Mouse (Mus musculus) MEL (cell line): ENCODE results near the gene Tnik. TPM values are rescaled to one million over a fixed set of nuclear protein-coding genes. Genes with fewer than 3 reads are reported as not detected.

Source experiments
- DNase-seq: peaks from one replicate; pipeline ENCODE4 v3.0.0; 2011; ENCODE audit warnings: low read depth, low spot score
- H3K27ac ChIP-seq: 2 replicates; pipeline ENCODE4 v1.5.1; 2012; ENCODE audit warnings: low read depth, mild to moderate bottlenecking, control low read depth, low read length, moderate library complexity; ENCODE audit not compliant: control insufficient read depth
- H3K27me3 ChIP-seq, 2 experiments: fragments of 150-350 bp in 1 of 2; sonication (generic) in 1 of 2; 2 replicates each; pipeline ENCODE4 v1.6.1; 2012; ENCODE audit warnings: low read length in 2 of 2, mild to moderate bottlenecking in 2 of 2, improper control_type of control experiment in 1 of 2, moderate library complexity in 1 of 2; ENCODE audit not compliant: insufficient read depth in 2 of 2, control insufficient read depth in 1 of 2
- H3K36me3 ChIP-seq, 2 experiments: 2 replicates each; pipeline ENCODE4 v1.6.1; 2012 to 2014; ENCODE audit warnings: low read length in 2 of 2, improper control_type of control experiment in 1 of 2, inconsistent platforms in 1 of 2, mild to moderate bottlenecking in 1 of 2; ENCODE audit not compliant: insufficient read depth in 2 of 2, control insufficient read depth in 1 of 2
- H3K4me1 ChIP-seq, 2 experiments: fragments of 150-350 bp in 1 of 2; sonication (generic) in 1 of 2; 2 replicates each; pipeline ENCODE4 v1.6.1; 2012; ENCODE audit warnings: low read length in 2 of 2, improper control_type of control experiment in 1 of 2, mild to moderate bottlenecking in 1 of 2; ENCODE audit not compliant: insufficient read depth in 2 of 2, control insufficient read depth in 1 of 2
- H3K4me3 ChIP-seq, 2 experiments: fragments of 150-350 bp in 1 of 2; sonication (generic) in 1 of 2; 2 replicates each; pipeline ENCODE4 v1.5.1; 2012; ENCODE audit warnings: low read depth in 2 of 2, low read length in 2 of 2, mild to moderate bottlenecking in 2 of 2, moderate library complexity in 2 of 2, control low read depth in 1 of 2, improper control_type of control experiment in 1 of 2; ENCODE audit not compliant: control insufficient read depth in 1 of 2, insufficient read depth in 1 of 2
- H3K79me2 ChIP-seq: 2 replicates; pipeline ENCODE4 v1.6.1; 2012; ENCODE audit warnings: mild to moderate bottlenecking, low read length, moderate library complexity; ENCODE audit not compliant: control insufficient read depth, poor library complexity, insufficient read depth
- H3K9ac ChIP-seq: 2 replicates; pipeline ENCODE4 v1.6.1; 2012; ENCODE audit warnings: low read depth, mild to moderate bottlenecking, control low read depth, low read length, moderate library complexity; ENCODE audit not compliant: control insufficient read depth, poor library complexity, severe bottlenecking
- H3K9me3 ChIP-seq: fragments of 150-350 bp; sonication (generic); replicated peaks from 2 replicates; pipeline ENCODE4 v1.6.1; 2012; ENCODE audit warnings: mild to moderate bottlenecking, low read length, improper control_type of control experiment, moderate library complexity; ENCODE audit not compliant: insufficient read depth
- BHLHE40 ChIP-seq: IDR thresholded peaks from 2 replicates; pipeline ENCODE4 v1.6.1; 2012; ENCODE audit warnings: low read depth, mild to moderate bottlenecking, inconsistent platforms, low read length, improper control_type of control experiment, borderline replicate concordance
- CHD1 ChIP-seq: IDR thresholded peaks from 2 replicates; pipeline ENCODE4 v1.6.1; 2012; ENCODE audit warnings: low read depth, mild to moderate bottlenecking, inconsistent platforms, low read length, improper control_type of control experiment
- E2F4 ChIP-seq: IDR thresholded peaks from 2 replicates; pipeline ENCODE4 v1.6.1; 2011; ENCODE audit warnings: low read depth, low read length, improper control_type of control experiment, borderline replicate concordance
- ELF1 ChIP-seq: IDR thresholded peaks from 2 replicates; pipeline ENCODE4 v1.6.1; 2014; ENCODE audit warnings: low read depth, mild to moderate bottlenecking, inconsistent platforms, low read length, improper control_type of control experiment, moderate library complexity
- EP300 ChIP-seq, 2 experiments: IDR thresholded peaks; 2 replicates each; pipeline ENCODE4 v1.6.1; 2011; ENCODE audit warnings: improper control_type of control experiment in 2 of 2, low read length in 2 of 2, low read depth in 1 of 2, mild to moderate bottlenecking in 1 of 2
- ETS1 ChIP-seq: IDR thresholded peaks from 2 replicates; pipeline ENCODE4 v1.6.1; 2012; ENCODE audit warnings: low read depth, mild to moderate bottlenecking, inconsistent platforms, low read length, improper control_type of control experiment, moderate library complexity
- GABPA ChIP-seq: IDR thresholded peaks from 2 replicates; pipeline ENCODE4 v1.6.1; 2012; ENCODE audit warnings: low read depth, mild to moderate bottlenecking, inconsistent platforms, low read length, improper control_type of control experiment, moderate library complexity
- GATA1 ChIP-seq: IDR thresholded peaks from 2 replicates; pipeline ENCODE4 v1.6.1; 2011; ENCODE audit warnings: low read depth, low read length, improper control_type of control experiment
- HCFC1 ChIP-seq: IDR thresholded peaks from 2 replicates; pipeline ENCODE4 v1.6.1; 2012; ENCODE audit warnings: low read depth, mild to moderate bottlenecking, inconsistent platforms, low read length, improper control_type of control experiment, moderate library complexity
- JUND ChIP-seq: IDR thresholded peaks from 2 replicates; pipeline ENCODE4 v1.6.1; 2011; ENCODE audit warnings: low read depth, mild to moderate bottlenecking, improper control_type of control experiment, low read length
- MAFK ChIP-seq: IDR thresholded peaks from 2 replicates; pipeline ENCODE4 v1.6.1; 2011; ENCODE audit warnings: low read depth, mild to moderate bottlenecking, low read length, improper control_type of control experiment, borderline replicate concordance
- MAZ ChIP-seq: IDR thresholded peaks from 2 replicates; pipeline ENCODE4 v1.6.1; 2012; ENCODE audit warnings: low read depth, mild to moderate bottlenecking, inconsistent platforms, low read length, improper control_type of control experiment
- MXI1 ChIP-seq: IDR thresholded peaks from 2 replicates; pipeline ENCODE4 v1.6.1; 2011; ENCODE audit warnings: mild to moderate bottlenecking, low read depth, low read length, improper control_type of control experiment
- MYB ChIP-seq: IDR thresholded peaks from 2 replicates; pipeline ENCODE4 v1.6.1; 2011; ENCODE audit warnings: mild to moderate bottlenecking, low read depth, low read length, improper control_type of control experiment
- MYC ChIP-seq: IDR thresholded peaks from 2 replicates; pipeline ENCODE4 v1.6.1; 2011; ENCODE audit warnings: low read depth, mild to moderate bottlenecking, low read length, improper control_type of control experiment, moderate library complexity
- NELFE ChIP-seq: IDR thresholded peaks from 2 replicates; pipeline ENCODE4 v1.6.1; 2011; ENCODE audit warnings: low read depth, low read length, improper control_type of control experiment
- NRF1 ChIP-seq: IDR thresholded peaks from 2 replicates; pipeline ENCODE4 v1.6.1; 2014; ENCODE audit warnings: low read depth, mild to moderate bottlenecking, inconsistent platforms, low read length, improper control_type of control experiment, moderate library complexity; ENCODE audit not compliant: poor library complexity, insufficient read depth, severe bottlenecking
- POLR2A ChIP-seq, 2 experiments: IDR thresholded peaks; 2 replicates each; pipeline ENCODE4 v1.6.1; 2011 to 2012; ENCODE audit warnings: low read length in 2 of 2, mild to moderate bottlenecking in 2 of 2, control low read depth in 1 of 2, improper control_type of control experiment in 1 of 2, low read depth in 1 of 2, moderate library complexity in 1 of 2; ENCODE audit not compliant: control insufficient read depth in 1 of 2, insufficient read depth in 1 of 2, poor library complexity in 1 of 2
- POLR2AphosphoS2 ChIP-seq: IDR thresholded peaks from 2 replicates; pipeline ENCODE4 v1.6.1; 2011; ENCODE audit warnings: low read length, improper control_type of control experiment
- POLR2AphosphoS5 ChIP-seq: IDR thresholded peaks from 2 replicates; pipeline ENCODE4 v1.6.1; 2012; ENCODE audit warnings: low read depth, borderline replicate concordance, mild to moderate bottlenecking, inconsistent platforms, low read length, moderate library complexity, mixed read lengths
- RAD21 ChIP-seq: IDR thresholded peaks from 2 replicates; pipeline ENCODE4 v1.6.1; 2011; ENCODE audit warnings: mild to moderate bottlenecking, low read depth, low read length, improper control_type of control experiment
- RCOR1 ChIP-seq: IDR thresholded peaks from 2 replicates; pipeline ENCODE4 v1.6.1; 2012; ENCODE audit warnings: low read depth, mild to moderate bottlenecking, inconsistent platforms, low read length, improper control_type of control experiment
- SIN3A ChIP-seq: IDR thresholded peaks from 2 replicates; pipeline ENCODE4 v1.6.1; 2012; ENCODE audit warnings: low read length, improper control_type of control experiment, inconsistent platforms
- SMC3 ChIP-seq: IDR thresholded peaks from 2 replicates; pipeline ENCODE4 v1.6.1; 2011; ENCODE audit warnings: low read depth, low read length, improper control_type of control experiment
- TAL1 ChIP-seq: IDR thresholded peaks from 2 replicates; pipeline ENCODE4 v1.6.1; 2012; ENCODE audit warnings: mild to moderate bottlenecking, inconsistent platforms, low read length, moderate library complexity, mixed read lengths
- TBP ChIP-seq: IDR thresholded peaks from 2 replicates; pipeline ENCODE4 v1.8.0; 2011; ENCODE audit warnings: low read depth, low read length, improper control_type of control experiment
- TCF12 ChIP-seq: IDR thresholded peaks from 2 replicates; pipeline ENCODE4 v1.6.1; 2014; ENCODE audit warnings: low read depth, mild to moderate bottlenecking, inconsistent platforms, low read length, improper control_type of control experiment, moderate library complexity
- UBTF ChIP-seq: IDR thresholded peaks from 2 replicates; pipeline ENCODE4 v1.6.1; 2012; ENCODE audit warnings: low read depth, mild to moderate bottlenecking, inconsistent platforms, low read length, improper control_type of control experiment, moderate library complexity, borderline replicate concordance; ENCODE audit not compliant: insufficient read depth
- USF1 ChIP-seq: IDR thresholded peaks from 2 replicates; pipeline ENCODE4 v1.6.1; 2014; ENCODE audit warnings: low read depth, mild to moderate bottlenecking, inconsistent platforms, low read length, improper control_type of control experiment, moderate library complexity
- ZC3H11A ChIP-seq: IDR thresholded peaks from 2 replicates; pipeline ENCODE4 v1.6.1; 2012; ENCODE audit warnings: low read depth, mild to moderate bottlenecking, inconsistent platforms, low read length, improper control_type of control experiment
- ZKSCAN1 ChIP-seq: IDR thresholded peaks from 2 replicates; pipeline ENCODE4 v1.6.1; 2012; ENCODE audit warnings: low read depth, mild to moderate bottlenecking, inconsistent platforms, low read length, improper control_type of control experiment, moderate library complexity
- ZNF384 ChIP-seq: IDR thresholded peaks from 2 replicates; pipeline ENCODE4 v1.6.1; 2012; ENCODE audit warnings: low read depth, mild to moderate bottlenecking, inconsistent platforms, low read length, improper control_type of control experiment
- polyA plus RNA-seq, 2 experiments: library from polyadenylated mRNA; stranded (reverse) in 1 of 2; unstranded in 1 of 2; fragments of >175 nt in 1 of 2; fragments of >200 nt in 1 of 2; gene quantifications; 2 replicates each; pipeline versions ENCODE4 v1.2.1 to v1.2.4; 2012; ENCODE audit warnings: low replicate concordance in 2 of 2, low read depth in 1 of 2; ENCODE audit not compliant: insufficient read length in 2 of 2, insufficient read depth in 1 of 2, missing spikeins in 1 of 2
- total RNA-seq: library from RNA; depleted of rRNA; stranded (reverse); fragments of 300-350 nt; gene quantifications from 2 replicates; pipeline ENCODE4 v1.2.3, GENCODE M21; 2012

The Tnik gene
- total and polyA plus RNA-seq, 3 experiments: 9.9 to 78.4 (median 13.6) TPM

DNA sequence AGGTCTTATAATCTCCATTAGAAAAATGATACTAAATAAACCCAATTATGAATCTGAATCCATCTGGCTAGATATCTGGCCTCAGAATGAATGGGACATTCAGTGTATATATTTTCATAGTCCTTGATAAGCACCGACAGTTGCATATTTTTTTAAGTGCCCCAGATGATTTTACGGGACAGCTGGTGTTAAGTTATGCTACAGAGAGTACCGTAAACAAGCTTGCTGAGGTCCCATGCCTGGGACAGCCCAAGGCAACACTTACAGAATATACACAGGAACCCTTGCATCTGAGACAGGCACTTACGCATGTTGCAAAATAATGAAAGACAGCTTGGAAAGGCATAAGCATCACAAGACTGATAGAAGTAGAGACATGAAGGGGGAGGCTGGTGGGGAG is 34.1 kb upstream of the Tnik start:
- Histone ChIP-seq H3K79me2 (no peaks in the 10 kb centered on the region), H3K9me3 (no peaks in the 10 kb centered on the region), H3K9ac (no peak overlapping the region), H3K27me3 (no peaks in the 10 kb centered on the region), H3K27ac (no peak overlapping the region; the same call in 1 of the 2 replicates), H3K4me3 (no peak overlapping the region), H3K4me1 (peaks cover 0 to 32% of the 10 kb centered on the region in 2 experiments; a peak in 2 of 4 replicates), H3K36me3 (peaks cover 0 to 15% of the 10 kb centered on the region in 2 experiments; a peak in 2 of 4 replicates)
- peak; percentile 13 for DNase-seq
- TF ChIP-seq ZKSCAN1 (no peak), SIN3A (no peak), ETS1 (no peak), NRF1 (no peak), ZC3H11A (no peak)

GRCm38 (mm10) chr3:28229503-28229902 is 33.5 kb upstream of the Tnik start:
- Histone ChIP-seq H3K27me3 (no peaks in the 10 kb centered on the region), H3K27ac (peak overlapping the region; percentile 14; the same call in 1 of the 2 replicates), H3K4me1 (peaks cover 0 to 27% of the 10 kb centered on the region in 2 experiments; a peak in 2 of 4 replicates), H3K9ac (no peak overlapping the region), H3K4me3 (no peak overlapping the region; a peak in 1 of 4 replicates), H3K79me2 (no peaks in the 10 kb centered on the region), H3K36me3 (peaks cover 0 to 14% of the 10 kb centered on the region in 2 experiments; a peak in 2 of 4 replicates), H3K9me3 (no peaks in the 10 kb centered on the region)
- TF ChIP-seq MXI1: no peak
- TF ChIP-seq EP300 (IDR thresholded peaks at IDR 0.05; ENCODE audit: low read depth in 1 of 2, low read length in 2 of 2): peak; percentile 60 to 68
- peak; percentile 48; the same call in 1 of the 2 replicates for TF ChIP-seq RCOR1
- TF ChIP-seq JUND: peak; percentile 67; the same call in 1 of the 2 replicates
- no peak for TF ChIP-seq MYB
- no peak for TF ChIP-seq NELFE
- TF ChIP-seq HCFC1: no peak
- 0 out of 2 replicates have a peak, but pooled peaks have one; percentile 30 for TF ChIP-seq TCF12
- no peak for TF ChIP-seq TBP
- no peak for TF ChIP-seq E2F4
- TF ChIP-seq MAFK: no peak
- TF ChIP-seq TAL1: no peak
- TF ChIP-seq GABPA: no peak
- no peak for TF ChIP-seq BHLHE40
- no peak for TF ChIP-seq USF1
- TF ChIP-seq RAD21: no peak
- no peak for TF ChIP-seq MAZ
- TF ChIP-seq SIN3A: no peak
- TF ChIP-seq SMC3: no peak
- TF ChIP-seq GATA1: peak; percentile 86
- no peak for TF ChIP-seq POLR2A (IDR thresholded peaks at IDR 0.05; ENCODE audit: control insufficient read depth in 1 of 2, insufficient read depth in 1 of 2, low read depth in 1 of 2, low read length in 2 of 2, poor library complexity in 1 of 2)
- TF ChIP-seq UBTF: no peak
- TF ChIP-seq ZNF384: no peak
- no peak for TF ChIP-seq ELF1
- TF ChIP-seq ZC3H11A: no peak
- TF ChIP-seq ETS1: 0 out of 2 replicates have a peak, but pooled peaks have one; percentile 9
- TF ChIP-seq POLR2AphosphoS5: no peak
- no peak for TF ChIP-seq CHD1
- no peak for TF ChIP-seq POLR2AphosphoS2
- TF ChIP-seq MYC: no peak
- DNase-seq: peak; percentile 84
